Mouse (Mus musculus): ENCODE results near the gene Hsdl2. TPM values are rescaled to one million over a fixed set of nuclear protein-coding genes. Genes with fewer than 3 reads are reported as not detected.
A peak's percentile ranks its signal among the peaks of the same experiment; 100 is the strongest.

Hsdl2 gene
- total and polyA plus RNA-seq, 3 experiments, result 1.9 to 25.0 (median 18.5) TPM

- no peaks in the 10 kb centered on the region; the same call in 1 of the 2 replicates for H3K27me3 ChIP-seq (ENCODE audit: insufficient read depth, low read length)
- ATAC-seq (ENCODE audit: extremely low read depth, insufficient number of reproducible peaks, low FRiP score, poor library complexity, severe bottlenecking), result peak; percentile 38
- peaks cover 45% of the 10 kb centered on the region for H3K4me1 ChIP-seq (ENCODE audit: insufficient read depth, low read depth, low read length)
- H3K4me3 ChIP-seq (ENCODE audit: low read depth, low read length), result no peak overlapping the region; the same call in 1 of the 2 replicates
- no peak for DNase-seq (ENCODE audit: low spot score)
- TF ChIP-seq TAL1 (conservative IDR thresholded peaks at IDR 0.05; ENCODE audit: low read depth, low read length), result peak; percentile 26; the same call in 1 of the 2 replicates
- TF ChIP-seq CTCF (IDR thresholded peaks at IDR 0.05; ENCODE audit: low read depth, low read length), result no peak
- TF ChIP-seq GATA1 (IDR thresholded peaks at IDR 0.05; ENCODE audit: borderline replicate concordance, low read length), result no peak
- TF ChIP-seq POLR2AphosphoS5 (IDR thresholded peaks at IDR 0.05; ENCODE audit: insufficient replicate concordance, low read depth, low read length), result no peak
- no peak for TF ChIP-seq GATA2 (IDR thresholded peaks at IDR 0.05; ENCODE audit: borderline replicate concordance, low read depth, low read length)
- H3K9me3 ChIP-seq (replicated peaks), result no peaks in the 10 kb centered on the region; the same call in 1 of the 2 replicates
- no peaks in the 10 kb centered on the region for H3K36me3 ChIP-seq (replicated peaks)
These were observed 8.7 kb upstream of the Hsdl2 start for GRCm38 (mm10) chr4:59572521-59573118.

GRCm38 (mm10) chr4:59575184-59575958, 6.0 kb upstream of the Hsdl2 start:
- peaks cover 26% of the 10 kb centered on the region for H3K4me1 ChIP-seq (ENCODE audit: insufficient read depth, low read depth, low read length)
- TF ChIP-seq TAL1 (conservative IDR thresholded peaks at IDR 0.05; ENCODE audit: low read depth, low read length) (no peak), CTCF (IDR thresholded peaks at IDR 0.05; ENCODE audit: low read depth, low read length) (no peak), POLR2AphosphoS5 (IDR thresholded peaks at IDR 0.05; ENCODE audit: insufficient replicate concordance, low read depth, low read length) (no peak), GATA1 (IDR thresholded peaks at IDR 0.05; ENCODE audit: borderline replicate concordance, low read length) (no peak), GATA2 (IDR thresholded peaks at IDR 0.05; ENCODE audit: borderline replicate concordance, low read depth, low read length) (no peak)
- H3K27me3 ChIP-seq (ENCODE audit: insufficient read depth, low read length), result no peaks in the 10 kb centered on the region; the same call in 1 of the 2 replicates
- ATAC-seq (ENCODE audit: extremely low read depth, insufficient number of reproducible peaks, low FRiP score, poor library complexity, severe bottlenecking), result no peak
- H3K9me3 ChIP-seq (replicated peaks), result no peaks in the 10 kb centered on the region; the same call in 1 of the 2 replicates
- H3K4me3 ChIP-seq (ENCODE audit: low read depth, low read length), result no peak overlapping the region
- H3K36me3 ChIP-seq (replicated peaks), result no peaks in the 10 kb centered on the region
- no peak for DNase-seq (ENCODE audit: low spot score)

- no peaks in the 10 kb centered on the region for H3K9me3 ChIP-seq (replicated peaks)
- peak; percentile 59 for DNase-seq (ENCODE audit: low spot score)
- peak overlapping the region; percentile 91 for H3K4me3 ChIP-seq (ENCODE audit: low read depth, low read length)
- peaks cover 22% of the 10 kb centered on the region for H3K4me1 ChIP-seq (ENCODE audit: insufficient read depth, low read depth, low read length)
- no peaks in the 10 kb centered on the region for H3K27me3 ChIP-seq (ENCODE audit: insufficient read depth, low read length)
- no peaks in the 10 kb centered on the region for H3K36me3 ChIP-seq (replicated peaks)
- TF ChIP-seq GATA1 (IDR thresholded peaks at IDR 0.05; ENCODE audit: borderline replicate concordance, low read length) (no peak), POLR2AphosphoS5 (IDR thresholded peaks at IDR 0.05; ENCODE audit: insufficient replicate concordance, low read depth, low read length) (no peak), GATA2 (IDR thresholded peaks at IDR 0.05; ENCODE audit: borderline replicate concordance, low read depth, low read length) (no peak), CTCF (IDR thresholded peaks at IDR 0.05; ENCODE audit: low read depth, low read length) (no peak), TAL1 (conservative IDR thresholded peaks at IDR 0.05; ENCODE audit: low read depth, low read length) (no peak)
- ATAC-seq (ENCODE audit: extremely low read depth, insufficient number of reproducible peaks, low FRiP score, poor library complexity, severe bottlenecking), result no peak
These were observed 675 bp upstream of the Hsdl2 start for GRCm38 (mm10) chr4:59580495-59581281.

GRCm38 (mm10) chr4:59582186-59582585, 823 bp downstream of the Hsdl2 start:
- no peaks in the 10 kb centered on the region for H3K36me3 ChIP-seq (replicated peaks)
- DNase-seq (ENCODE audit: low spot score), result no peak

GRCm38 (mm10) chr4:59585097-59585496, 3.7 kb downstream of the Hsdl2 start:
- TF ChIP-seq POLR2AphosphoS5 (IDR thresholded peaks at IDR 0.05; ENCODE audit: insufficient replicate concordance, low read depth, low read length) (no peak), GATA2 (IDR thresholded peaks at IDR 0.05; ENCODE audit: borderline replicate concordance, low read depth, low read length) (no peak), TAL1 (conservative IDR thresholded peaks at IDR 0.05; ENCODE audit: low read depth, low read length) (no peak), CTCF (IDR thresholded peaks at IDR 0.05; ENCODE audit: low read depth, low read length) (no peak), GATA1 (IDR thresholded peaks at IDR 0.05; ENCODE audit: borderline replicate concordance, low read length) (no peak)
- Histone ChIP-seq H3K4me3 (ENCODE audit: low read depth, low read length) (no peak overlapping the region), H3K4me1 (ENCODE audit: insufficient read depth, low read depth, low read length) (peaks cover 23% of the 10 kb centered on the region), H3K9me3 (replicated peaks) (no peaks in the 10 kb centered on the region), H3K36me3 (replicated peaks) (no peaks in the 10 kb centered on the region), H3K27me3 (ENCODE audit: insufficient read depth, low read length) (no peaks in the 10 kb centered on the region)
- ATAC-seq (ENCODE audit: extremely low read depth, insufficient number of reproducible peaks, low FRiP score, poor library complexity, severe bottlenecking), result no peak
- no peak for DNase-seq (ENCODE audit: low spot score)

More at GRCm38 (mm10) chr4:59582186-59582585, 823 bp downstream of the Hsdl2 start:
- no peak for ATAC-seq (ENCODE audit: extremely low read depth, insufficient number of reproducible peaks, low FRiP score, poor library complexity, severe bottlenecking)
- H3K4me3 ChIP-seq (ENCODE audit: low read depth, low read length), result peak overlapping the region; percentile 91; the same call in 1 of the 2 replicates
- no peak for TF ChIP-seq POLR2AphosphoS5 (IDR thresholded peaks at IDR 0.05; ENCODE audit: insufficient replicate concordance, low read depth, low read length)
- no peak for TF ChIP-seq GATA2 (IDR thresholded peaks at IDR 0.05; ENCODE audit: borderline replicate concordance, low read depth, low read length)
- no peak for TF ChIP-seq CTCF (IDR thresholded peaks at IDR 0.05; ENCODE audit: low read depth, low read length)
- no peak for TF ChIP-seq GATA1 (IDR thresholded peaks at IDR 0.05; ENCODE audit: borderline replicate concordance, low read length)
- TF ChIP-seq TAL1 (conservative IDR thresholded peaks at IDR 0.05; ENCODE audit: low read depth, low read length), result no peak
- no peaks in the 10 kb centered on the region for H3K9me3 ChIP-seq (replicated peaks)
- peaks cover 23% of the 10 kb centered on the region for H3K4me1 ChIP-seq (ENCODE audit: insufficient read depth, low read depth, low read length)
- H3K27me3 ChIP-seq (ENCODE audit: insufficient read depth, low read length), result no peaks in the 10 kb centered on the region
